Mouse (Mus musculus) limb, embryonic 11.5 days (tissue): ENCODE measurements around the gene Cnn2. TPM values are rescaled to one million over a fixed set of nuclear protein-coding genes. Genes with fewer than 3 reads are reported as not detected.

Experiments
- ATAC-seq: fragments of 200-750 bp; cut with Nextera tagmentation; 2 replicates; pipeline ENCODE4 v1.8.0; 2017; ENCODE audit warnings: low read depth; ENCODE audit not compliant: insufficient number of reproducible peaks, low FRiP score, low TSS enrichment
- DNase-seq: peaks from one replicate; pipeline ENCODE4 v3.0.0-alpha.2; 2015; ENCODE audit warnings: low spot score
- H3K27ac ChIP-seq: fragments of 300-500 bp; sonication (generic); replicated peaks from 2 replicates; pipeline ENCODE4 v1.5.1; 2014; ENCODE audit warnings: low read depth, mild to moderate bottlenecking, low read length
- H3K27me3 ChIP-seq: fragments of 300-500 bp; sonication (generic); 2 replicates; pipeline ENCODE4 v1.6.1; 2014; ENCODE audit warnings: mild to moderate bottlenecking, low read length, mixed read lengths; ENCODE audit not compliant: control insufficient read depth, insufficient read depth
- H3K36me3 ChIP-seq: fragments of 300-500 bp; sonication (generic); 2 replicates; pipeline ENCODE4 v1.6.1; 2014; ENCODE audit warnings: mild to moderate bottlenecking, low read length, moderate library complexity, mixed read lengths; ENCODE audit not compliant: control insufficient read depth, insufficient read depth
- H3K4me1 ChIP-seq: fragments of 300-500 bp; sonication (generic); 2 replicates; pipeline ENCODE4 v1.6.1; 2014; ENCODE audit warnings: low read length, mixed read lengths; ENCODE audit not compliant: control insufficient read depth, insufficient read depth
- H3K4me2 ChIP-seq: fragments of 300-500 bp; sonication (generic); 2 replicates; pipeline ENCODE4 v1.6.1; 2014; ENCODE audit warnings: low read depth, mild to moderate bottlenecking, moderate library complexity; ENCODE audit not compliant: severe bottlenecking
- H3K4me3 ChIP-seq: fragments of 300-500 bp; sonication (generic); 2 replicates; pipeline ENCODE4 v1.5.1; 2014; ENCODE audit warnings: low read depth, low read length
- H3K9ac ChIP-seq: fragments of 300-500 bp; sonication (generic); 2 replicates; pipeline ENCODE4 v1.6.1; 2014; ENCODE audit warnings: mild to moderate bottlenecking, low read length
- H3K9me3 ChIP-seq: fragments of 300-500 bp; sonication (generic); 2 replicates; pipeline ENCODE4 v1.6.1; 2016; ENCODE audit warnings: low read length; ENCODE audit not compliant: control insufficient read depth
- WGBS: fragments of 180-500 bp; shearing (Covaris S2); extraction: QIAGEN DNeasy Blood & Tissue Kit; methylation state at CpG from one replicate; pipeline ENCODE4 v1.1.7; 2014; 5-methylcytosine and 5-hydroxymethylcytosine counted together
- polyA plus RNA-seq: library from polyadenylated mRNA; unstranded; fragments of >200 nt; fragmentation: Nextera tagmentation; extraction: Ambion mirVana; gene quantifications from 2 replicates; pipeline ENCODE4 v1.2.1, GENCODE M21; 2014

The Cnn2 gene
- polyA plus RNA-seq, 1 experiment from 2014 or later = 255 TPM

- WGBS = 26% methylated on average over 8 of the region's 8 CpGs
- peak overlapping the region; percentile 54 for H3K4me2 ChIP-seq
- DNase-seq (peak; percentile 43), ATAC-seq (no peak)
- H3K27ac ChIP-seq = no peak overlapping the region; the same call in 1 of the 2 replicates
- H3K9ac ChIP-seq = peak overlapping the region; percentile 38; the same call in 1 of the 2 replicates
- peaks cover 24% of the 10 kb centered on the region; the same call in 1 of the 2 replicates for H3K36me3 ChIP-seq
- H3K4me3 ChIP-seq = peak overlapping the region; percentile 62
- peaks cover 38% of the 10 kb centered on the region for H3K4me1 ChIP-seq
- H3K27me3 ChIP-seq = no peaks in the 10 kb centered on the region
- no peaks in the 10 kb centered on the region; the same call in 1 of the 2 replicates for H3K9me3 ChIP-seq
Measured at GRCm38 (mm10) chr10:79989272-79989786, 945 bp downstream of the Cnn2 start.

GRCm38 (mm10) chr10:79989870-79990269, 1.5 kb downstream of the Cnn2 start:
- peaks cover 28% of the 10 kb centered on the region; the same call in 1 of the 2 replicates for H3K36me3 ChIP-seq
- ATAC-seq = 0 out of 2 replicates have a peak, but pooled peaks have one; percentile 23
- peak overlapping the region; percentile 62 for H3K4me3 ChIP-seq
- peak overlapping the region; percentile 54 for H3K4me2 ChIP-seq
- H3K9ac ChIP-seq = peak overlapping the region; percentile 24
- H3K27ac ChIP-seq = peak overlapping the region; percentile 38
- 2% methylated on average over 15 of the region's 15 CpGs for WGBS
- DNase-seq = peak; percentile 81
- H3K9me3 ChIP-seq = no peaks in the 10 kb centered on the region; the same call in 1 of the 2 replicates
- H3K4me1 ChIP-seq = peaks cover 38% of the 10 kb centered on the region
- H3K27me3 ChIP-seq = no peaks in the 10 kb centered on the region

GRCm38 (mm10) chr10:79991099-79991498, 2.7 kb downstream of the Cnn2 start:
- 67% methylated on average over 12 of the region's 12 CpGs for WGBS
- no peaks in the 10 kb centered on the region for H3K27me3 ChIP-seq
- H3K4me2 ChIP-seq = no peak overlapping the region; the same call in 1 of the 2 replicates
- ATAC-seq (no peak), DNase-seq (no peak)
- H3K4me1 ChIP-seq = peaks cover 32% of the 10 kb centered on the region
- H3K27ac ChIP-seq = no peak overlapping the region
- H3K9me3 ChIP-seq = no peaks in the 10 kb centered on the region; the same call in 1 of the 2 replicates
- no peak overlapping the region for H3K4me3 ChIP-seq
- H3K9ac ChIP-seq = no peak overlapping the region
- H3K36me3 ChIP-seq = peaks cover 30% of the 10 kb centered on the region; the same call in 1 of the 2 replicates

GRCm38 (mm10) chr10:79991548-79991947, 3.2 kb downstream of the Cnn2 start:
- H3K9ac ChIP-seq = no peak overlapping the region
- H3K9me3 ChIP-seq = no peaks in the 10 kb centered on the region; the same call in 1 of the 2 replicates
- H3K27ac ChIP-seq = no peak overlapping the region
- DNase-seq (no peak), ATAC-seq (no peak)
- no peak overlapping the region for H3K4me2 ChIP-seq
- no peak overlapping the region for H3K4me3 ChIP-seq
- no peaks in the 10 kb centered on the region for H3K27me3 ChIP-seq
- 83% methylated on average over 6 of the region's 6 CpGs for WGBS
- peaks cover 30% of the 10 kb centered on the region; the same call in 1 of the 2 replicates for H3K36me3 ChIP-seq
- peaks cover 29% of the 10 kb centered on the region for H3K4me1 ChIP-seq

GRCm38 (mm10) chr10:79994397-79995115, 6.2 kb downstream of the Cnn2 start:
- no peak overlapping the region for H3K4me3 ChIP-seq
- ATAC-seq (no peak), DNase-seq (no peak)
- peaks cover 6% of the 10 kb centered on the region; the same call in 1 of the 2 replicates for H3K27me3 ChIP-seq
- no peaks in the 10 kb centered on the region; the same call in 1 of the 2 replicates for H3K9me3 ChIP-seq
- H3K4me2 ChIP-seq = no peak overlapping the region
- H3K36me3 ChIP-seq = peaks cover 30% of the 10 kb centered on the region; the same call in 1 of the 2 replicates
- 92% methylated on average over 16 of the region's 16 CpGs for WGBS
- H3K27ac ChIP-seq = no peak overlapping the region
- H3K9ac ChIP-seq = no peak overlapping the region
- H3K4me1 ChIP-seq = peaks cover 13% of the 10 kb centered on the region

- H3K9ac ChIP-seq = no peak overlapping the region
- peaks cover 6% of the 10 kb centered on the region; the same call in 1 of the 2 replicates for H3K27me3 ChIP-seq
- H3K27ac ChIP-seq = no peak overlapping the region
- H3K4me3 ChIP-seq = no peak overlapping the region
- H3K9me3 ChIP-seq = no peaks in the 10 kb centered on the region; the same call in 1 of the 2 replicates
- no peak overlapping the region for H3K4me2 ChIP-seq
- ATAC-seq (no peak), DNase-seq (no peak)
- peaks cover 6% of the 10 kb centered on the region for H3K4me1 ChIP-seq
- 93% methylated on average over 1 of the region's 1 CpGs for WGBS
- peaks cover 30% of the 10 kb centered on the region; the same call in 1 of the 2 replicates for H3K36me3 ChIP-seq
Measured at GRCm38 (mm10) chr10:79995636-79996035, 7.3 kb downstream of the Cnn2 start.

GRCm38 (mm10) chr10:79996272-79997033, 8.1 kb downstream of the Cnn2 start, which contains the start of gene Abca7:
TSS of gene Abca7 (plus strand) at chr10:79996494.
- Histone ChIP-seq H3K9ac (no peak within 1 kb of the TSS; the same call in 1 of the 2 replicates), H3K36me3 (peaks cover 25% of the 10 kb centered on the region; the same call in 1 of the 2 replicates), H3K9me3 (no peaks in the 10 kb centered on the region), H3K4me2 (peak within 1 kb of the TSS; percentile 65), H3K27me3 (peaks cover 6% of the 10 kb centered on the region; the same call in 1 of the 2 replicates), H3K4me3 (peak within 1 kb of the TSS; percentile 32), H3K27ac (no peak within 1 kb of the TSS; the same call in 1 of the 2 replicates), H3K4me1 (peaks cover 6% of the 10 kb centered on the region)
- ATAC-seq (peak; percentile 79), DNase-seq (peak; percentile 97)
- under 1% methylated on average over 34 of the region's 34 CpGs for WGBS
